Mouse (Mus musculus) retina, postnatal 1 day (tissue): ENCODE results near the gene Pnmal1.
A peak's percentile ranks its signal among the peaks of the same experiment; 100 is the strongest.

ENCODE experiments used
- DNase-seq: peaks from one replicate; pipeline ENCODE4 v3.0.0-alpha.2; 2012

Pnmal1 gene

GRCm38 (mm10) chr7:16959539-16960187 lies at the start of gene Pnmal1:
Gene Pnmal1, plus strand, starts transcription at chr7:16959679.
- DNase-seq: peak; percentile 99

GRCm38 (mm10) chr7:16909909-16910308 lies 49.6 kb upstream of the Pnmal1 start:
- no peak for DNase-seq

GRCm38 (mm10) chr7:16911904-16912303 lies 47.6 kb upstream of the Pnmal1 start:
- DNase-seq: no peak

- DNase-seq: no peak
These were observed 47.1 kb upstream of the Pnmal1 start for GRCm38 (mm10) chr7:16912360-16912759.

- peak; percentile 87 for DNase-seq
These were observed 45.5 kb upstream of the Pnmal1 start for GRCm38 (mm10) chr7:16913806-16914452.

- DNase-seq: no peak
These were observed 44.8 kb upstream of the Pnmal1 start for GRCm38 (mm10) chr7:16914453-16915343.

- DNase-seq: no peak
These were observed 43.8 kb upstream of the Pnmal1 start for GRCm38 (mm10) chr7:16915461-16916340.

GRCm38 (mm10) chr7:16916342-16917265 lies 42.9 kb upstream of the Pnmal1 start:
- DNase-seq: no peak

- no peak for DNase-seq
These were observed 42.0 kb upstream of the Pnmal1 start for GRCm38 (mm10) chr7:16917447-16917846.

GRCm38 (mm10) chr7:16918014-16918413 lies 41.5 kb upstream of the Pnmal1 start:
- no peak for DNase-seq

GRCm38 (mm10) chr7:16918670-16919069 lies 40.8 kb upstream of the Pnmal1 start:
- DNase-seq: no peak

- no peak for DNase-seq
These were observed 39.9 kb upstream of the Pnmal1 start for GRCm38 (mm10) chr7:16919395-16920149.

- no peak for DNase-seq
These were observed 39.3 kb upstream of the Pnmal1 start for GRCm38 (mm10) chr7:16920150-16920579.

- peak; percentile 37 for DNase-seq
These were observed 38.4 kb upstream of the Pnmal1 start for GRCm38 (mm10) chr7:16920818-16921791.

- DNase-seq: no peak
These were observed 37.6 kb upstream of the Pnmal1 start for GRCm38 (mm10) chr7:16921881-16922335.

GRCm38 (mm10) chr7:16922360-16922973 lies 37.0 kb upstream of the Pnmal1 start:
- no peak for DNase-seq

GRCm38 (mm10) chr7:16923283-16924036 lies 36.0 kb upstream of the Pnmal1 start:
- no peak for DNase-seq
